Comparison of ENCODE assay signal across 8 mouse cellular contexts in genomic region chr3:145648991-145649851, GRCm38 (mm10). TPM values are rescaled to one million over a fixed set of nuclear protein-coding genes. Genes with fewer than 3 reads are reported as not detected.
DNase-seq lines count a peak whose midpoint lies in the region; ATAC-seq lines count a peak whose summit lies in the region.

No protein-coding gene starts in this region.

- H3K36me3 ChIP-seq in forebrain, embryonic 12.5 days (replicated peaks) = peaks cover 4% of the 10 kb centered on the region; the same call in 1 of the 2 replicates
- peaks cover 4% of the 10 kb centered on the region; the same call in 1 of the 2 replicates for H3K36me3 ChIP-seq in limb, embryonic 11.5 days (ENCODE audit: control insufficient read depth, insufficient read depth, low read length)
- no peaks in the 10 kb centered on the region for H3K36me3 ChIP-seq in midbrain, embryonic 15.5 days (replicated peaks)

- peak overlapping the region; percentile 85 for H3K27ac ChIP-seq in forebrain, embryonic 12.5 days
- H3K27ac ChIP-seq in limb, embryonic 11.5 days (replicated peaks; ENCODE audit: low read depth, low read length) = peak overlapping the region; percentile 60
- H3K27ac ChIP-seq in midbrain, embryonic 15.5 days = peak overlapping the region; percentile 21; the same call in 1 of the 2 replicates

- no peaks in the 10 kb centered on the region for H3K9me3 ChIP-seq in forebrain, embryonic 12.5 days
- no peaks in the 10 kb centered on the region for H3K9me3 ChIP-seq in limb, embryonic 11.5 days (ENCODE audit: control insufficient read depth, low read length)
- H3K9me3 ChIP-seq in midbrain, embryonic 15.5 days = no peaks in the 10 kb centered on the region

- peak; percentile 3 for ATAC-seq in forebrain, embryonic 12.5 days (ENCODE audit: low FRiP score)
- no peak for ATAC-seq in limb, embryonic 11.5 days (ENCODE audit: insufficient number of reproducible peaks, low FRiP score, low TSS enrichment, low read depth)
- peak; percentile 38 for ATAC-seq in midbrain, embryonic 15.5 days (replicated peaks)
- no peak for ATAC-seq in erythroid progenitor cell, adult 5-6 weeks (replicated peaks; ENCODE audit: low FRiP score, poor library complexity, severe bottlenecking)

- peak overlapping the region; percentile 80 for H3K4me2 ChIP-seq in forebrain, embryonic 12.5 days
- H3K4me2 ChIP-seq in limb, embryonic 11.5 days (ENCODE audit: low read depth, severe bottlenecking) = peak overlapping the region; percentile 80
- H3K4me2 ChIP-seq in midbrain, embryonic 15.5 days = peak overlapping the region; percentile 90

- DNase-seq in right cerebral cortex, postnatal 25 days = peak; percentile 45
- no peak for DNase-seq in right cerebral cortex, postnatal 14 days
- peak; percentile 73 to 78 for DNase-seq in heart, postnatal 36 days
- peak; percentile 77 for DNase-seq in limb, embryonic 11.5 days (ENCODE audit: low spot score)
- peak; percentile 62 for DNase-seq in urinary bladder, postnatal 25 days (ENCODE audit: low spot score)

- H3K27me3 ChIP-seq in forebrain, embryonic 12.5 days = peaks cover 20% of the 10 kb centered on the region
- H3K27me3 ChIP-seq in limb, embryonic 11.5 days (ENCODE audit: control insufficient read depth, insufficient read depth, low read length) = no peaks in the 10 kb centered on the region
- peaks cover 25% of the 10 kb centered on the region for H3K27me3 ChIP-seq in midbrain, embryonic 15.5 days (replicated peaks)

- peaks cover 82% of the 10 kb centered on the region for H3K4me1 ChIP-seq in forebrain, embryonic 12.5 days
- peaks cover 30% of the 10 kb centered on the region for H3K4me1 ChIP-seq in limb, embryonic 11.5 days (ENCODE audit: control insufficient read depth, insufficient read depth, low read length)
- H3K4me1 ChIP-seq in midbrain, embryonic 15.5 days = peaks cover 48% of the 10 kb centered on the region

- peak overlapping the region; percentile 81 for H3K9ac ChIP-seq in forebrain, embryonic 12.5 days
- peak overlapping the region; percentile 82 for H3K9ac ChIP-seq in limb, embryonic 11.5 days (ENCODE audit: low read length)
- peak overlapping the region; percentile 43; the same call in 1 of the 2 replicates for H3K9ac ChIP-seq in midbrain, embryonic 15.5 days

- intact Hi-C loops in heart, postnatal 36 days (cut with DNase I) = loop anchor here (1.0 to 2.0 kb wide), 4 partner anchors 66 to 276 kb away; no protein-coding TSS in a partner anchor

- under 1% methylated on average over 49 of the region's 49 CpGs for WGBS in forebrain, embryonic 12.5 days
- under 1% methylated on average over 49 of the region's 49 CpGs for WGBS in limb, embryonic 11.5 days
- WGBS in midbrain, embryonic 15.5 days = under 1% methylated on average over 49 of the region's 49 CpGs

- peak overlapping the region; percentile 63 for H3K4me3 ChIP-seq in forebrain, embryonic 12.5 days (replicated peaks)
- peak overlapping the region; percentile 60 for H3K4me3 ChIP-seq in limb, embryonic 11.5 days (ENCODE audit: low read depth, low read length)
- H3K4me3 ChIP-seq in midbrain, embryonic 15.5 days = peak overlapping the region; percentile 52

RNA-seq across cellular contexts. Expression of gene Ccn1, which starts 0.6 kb away (rescaled TPM):
- 43.9 and 44.1 TPM in 2 replicates for polyA plus RNA-seq in forebrain, embryonic 12.5 days (2016; fragmentation: Nextera tagmentation; extraction: Ambion mirVana)
- total RNA-seq in heart, postnatal 36 days (2021) = 10 to 100 TPM; 55.0 to 68.6 TPM
- polyA plus RNA-seq in limb, embryonic 11.5 days (2014; fragmentation: Nextera tagmentation; extraction: Ambion mirVana) = 26.4 and 29.8 TPM in 2 replicates
- 8.3 and 9.1 TPM in 2 replicates for polyA plus RNA-seq in midbrain, embryonic 15.5 days (2015; fragmentation: Nextera tagmentation; extraction: Ambion mirVana)
- not detected in 2 replicates for total RNA-seq in erythroid progenitor cell, adult 5-6 weeks (2015; ENCODE audit: low replicate concordance)
- total RNA-seq in erythroid progenitor cell, adult 5-6 weeks (2017; ENCODE audit: low replicate concordance) = not detected in 2 replicates

Comparison
In these comparisons a context has a peak if more than half of its experiments do, and no peak if none do; other contexts are left out.
1. ATAC-seq: peak in forebrain, embryonic 12.5 days (single experiment) and midbrain, embryonic 15.5 days (single experiment); none in limb, embryonic 11.5 days (single experiment) and erythroid progenitor cell, adult 5-6 weeks (single experiment).
2. H3K27ac ChIP-seq: peak in every context shown above with its lines; median percentile 85 in forebrain, embryonic 12.5 days; 60 in limb, embryonic 11.5 days; 21 in midbrain, embryonic 15.5 days.
3. Peak in every context shown above with its lines, with median percentiles within 50 percentile points of each other: H3K4me2 ChIP-seq, H3K4me3 ChIP-seq and H3K9ac ChIP-seq.